Mouse (Mus musculus): ENCODE results near the gene Retnlg.

- TF ChIP-seq CTCF (IDR thresholded peaks at IDR 0.05; ENCODE audit: control insufficient read depth, insufficient read depth, low read length) (no peak), POLR2A (IDR thresholded peaks at IDR 0.05; ENCODE audit: borderline replicate concordance, control insufficient read depth, low read depth, low read length) (no peak)
Measured at GRCm38 (mm10) chr16:48913206-48913605, 40.8 kb downstream of the Retnlg start.

Measured in bone marrow, adult 2 months (tissue).